Comparison of ENCODE assay signal across 30 mouse cellular contexts in the genomic region with DNA sequence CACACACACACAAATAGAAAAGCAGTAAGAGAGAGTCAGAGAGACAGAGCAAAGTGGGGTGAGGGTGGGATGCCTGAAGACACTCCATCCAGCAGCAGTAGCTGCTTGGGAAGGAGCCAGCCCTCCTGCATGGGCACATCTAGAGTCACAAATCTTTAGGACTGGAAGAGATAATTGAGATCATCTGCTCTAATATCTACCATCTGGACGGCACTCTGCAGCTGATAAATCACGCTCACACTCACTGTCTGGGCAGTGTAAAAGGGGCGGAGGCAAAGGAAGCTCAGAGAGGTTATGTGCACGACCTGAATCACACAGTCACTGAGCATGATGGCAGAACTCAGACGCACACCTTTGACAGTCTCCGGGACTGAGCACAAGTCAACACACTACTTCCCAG.
A peak's percentile ranks its signal among the peaks of the same experiment; 100 is the strongest.
DNase-seq lines count a peak whose midpoint lies in the region; ATAC-seq and TF ChIP-seq lines count a peak whose summit lies in the region.
"Had no signal": no experiment of that assay in that cellular context is flagged by ENCODE, and none has a peak within 500 bp of the region (broad histone marks: within the 10 kb centered on the region; RNA-seq: fewer than 3 reads in every experiment).

No protein-coding gene starts in this region.

- peak; percentile 24 for DNase-seq in embryo, embryonic 10 days (ENCODE audit: low spot score)
- DNase-seq in embryo, embryonic 9.5 days (ENCODE audit: extremely low spot score) = no peak
- DNase-seq in hindbrain, postnatal 0 days (ENCODE audit: low spot score) = peak; percentile 13
- DNase-seq in hindbrain, embryonic 14.5 days (ENCODE audit: low spot score) = no peak
- DNase-seq in 3T3-L1 (ENCODE audit: low read depth, low spot score) = peak; percentile 50
- DNase-seq in gastrocnemius, postnatal 14 days = no peak
- no peak for DNase-seq in adrenal gland, postnatal 25 days
- DNase-seq: adrenal gland, postnatal 14 days; cerebellum, adult 11-12 months; cerebellum, adult 9-11 months; gastrocnemius, postnatal 10 days; heart, postnatal 36 days; kidney, adult 11 months; kidney, postnatal 36 days; left cerebral cortex, postnatal 4 days; liver; lung, adult 2 months; lung, postnatal 14 days; right cerebral cortex, adult 18-20 months; thymus, adult 18-20 months; thymus, postnatal 25 days had no signal

- H3K36me3 ChIP-seq in hindbrain, postnatal 0 days (ENCODE audit: insufficient read depth, low read length) = no peaks in the 10 kb centered on the region
- no peaks in the 10 kb centered on the region for H3K36me3 ChIP-seq in hindbrain, embryonic 14.5 days (replicated peaks; ENCODE audit: control insufficient read depth, insufficient read depth)
- H3K36me3 ChIP-seq in embryonic facial prominence, embryonic 12.5 days = no peaks in the 10 kb centered on the region
- H3K36me3 ChIP-seq: embryonic facial prominence, embryonic 15.5 days; G1E had no signal

- TF ChIP-seq CTCF in hindbrain, postnatal 0 days (IDR thresholded peaks at IDR 0.05; ENCODE audit: low read depth) = no peak

- H3K4me1 ChIP-seq in hindbrain, postnatal 0 days (ENCODE audit: insufficient read depth, low read length) = no peaks in the 10 kb centered on the region
- H3K4me1 ChIP-seq in hindbrain, embryonic 14.5 days (replicated peaks; ENCODE audit: control insufficient read depth, insufficient read depth, low read length) = no peaks in the 10 kb centered on the region
- H3K4me1 ChIP-seq in embryonic facial prominence, embryonic 12.5 days = no peaks in the 10 kb centered on the region
- H3K4me1 ChIP-seq: embryonic facial prominence, embryonic 15.5 days; forebrain, embryonic 13.5 days had no signal

- H3K9me3 ChIP-seq in hindbrain, postnatal 0 days (ENCODE audit: low read length) = no peaks in the 10 kb centered on the region
- H3K9me3 ChIP-seq in hindbrain, embryonic 14.5 days (ENCODE audit: control insufficient read depth, low read length) = no peaks in the 10 kb centered on the region
- H3K9me3 ChIP-seq in embryonic facial prominence, embryonic 12.5 days = no peaks in the 10 kb centered on the region
- H3K9me3 ChIP-seq: embryonic facial prominence, embryonic 15.5 days; forebrain, embryonic 13.5 days; G1E had no signal

- WGBS in hindbrain, postnatal 0 days = 70% methylated on average over 6 of the region's 6 CpGs
- 74% methylated on average over 6 of the region's 6 CpGs for WGBS in hindbrain, embryonic 14.5 days
- WGBS in embryonic facial prominence, embryonic 12.5 days = 51% methylated on average over 6 of the region's 6 CpGs

- no peak overlapping the region for H3K4me3 ChIP-seq in hindbrain, postnatal 0 days (ENCODE audit: low read length)
- no peak overlapping the region for H3K4me3 ChIP-seq in hindbrain, embryonic 14.5 days (replicated peaks; ENCODE audit: low read length)
- H3K4me3 ChIP-seq in embryonic facial prominence, embryonic 12.5 days = no peak overlapping the region
- H3K4me3 ChIP-seq: embryonic facial prominence, embryonic 15.5 days; forebrain, embryonic 13.5 days had no signal

- intact Hi-C loops in gastrocnemius, postnatal 14 days (cut with DNase I; ENCODE audit: low total_unique reads) = no loop called here

- H3K27me3 ChIP-seq in hindbrain, postnatal 0 days (ENCODE audit: insufficient read depth, low read length) = no peaks in the 10 kb centered on the region
- H3K27me3 ChIP-seq in hindbrain, embryonic 14.5 days (ENCODE audit: control insufficient read depth, insufficient read depth, low read length) = no peaks in the 10 kb centered on the region
- H3K27me3 ChIP-seq in embryonic facial prominence, embryonic 12.5 days = no peaks in the 10 kb centered on the region
- H3K27me3 ChIP-seq: embryonic facial prominence, embryonic 15.5 days; forebrain, embryonic 13.5 days had no signal

- ATAC-seq in hindbrain, postnatal 0 days = no peak
- ATAC-seq in hindbrain, embryonic 14.5 days (ENCODE audit: low FRiP score) = no peak
- ATAC-seq in embryonic facial prominence, embryonic 12.5 days (ENCODE audit: insufficient number of reproducible peaks, insufficient read depth, low FRiP score, low TSS enrichment) = 0 out of 2 replicates have a peak, but pooled peaks have one; percentile 22
- ATAC-seq: forebrain, embryonic 13.5 days; inflammation-experienced regulatory T-cells, adult 6 months; midbrain, embryonic 16.5 days had no signal

- H3K4me2 ChIP-seq in hindbrain, postnatal 0 days (ENCODE audit: low read depth, low read length) = no peak overlapping the region
- H3K4me2 ChIP-seq in hindbrain, embryonic 14.5 days (replicated peaks) = no peak overlapping the region
- H3K4me2 ChIP-seq in embryonic facial prominence, embryonic 12.5 days (replicated peaks) = no peak overlapping the region
- H3K4me2 ChIP-seq: embryonic facial prominence, embryonic 15.5 days; forebrain, embryonic 13.5 days; midbrain, embryonic 11.5 days had no signal

- no peak overlapping the region for H3K9ac ChIP-seq in hindbrain, postnatal 0 days (replicated peaks; ENCODE audit: low read length)
- no peak overlapping the region for H3K9ac ChIP-seq in hindbrain, embryonic 14.5 days
- no peak overlapping the region for H3K9ac ChIP-seq in embryonic facial prominence, embryonic 12.5 days
- H3K9ac ChIP-seq: embryonic facial prominence, embryonic 15.5 days; forebrain, embryonic 13.5 days; liver, embryonic 14.5 days had no signal

- H3K27ac ChIP-seq in hindbrain, postnatal 0 days = no peak overlapping the region
- H3K27ac ChIP-seq in hindbrain, embryonic 14.5 days = no peak overlapping the region
- no peak overlapping the region for H3K27ac ChIP-seq in embryonic facial prominence, embryonic 12.5 days
- H3K27ac ChIP-seq: embryonic facial prominence, embryonic 15.5 days; forebrain, embryonic 13.5 days; liver, embryonic 14.5 days; stomach, postnatal 0 days had no signal

Comparison
In these comparisons a context has a peak if more than half of its experiments do, and no peak if none do; other contexts are left out.
1. DNase-seq: peak in embryo, embryonic 10 days (single experiment), hindbrain, postnatal 0 days (single experiment) and 3T3-L1 (single experiment); none in embryo, embryonic 9.5 days (single experiment), hindbrain, embryonic 14.5 days (single experiment), gastrocnemius, postnatal 14 days (single experiment) and adrenal gland, postnatal 25 days (single experiment).